Mouse (Mus musculus) embryonic fibroblast, embryonic 13.5 days (primary cell): ENCODE results near the gene Ush2a.

Experiments
- CTCF ChIP-seq: IDR thresholded peaks from 2 replicates; pipeline ENCODE4 v1.5.1; 2011; ENCODE audit warnings: mild to moderate bottlenecking, control low read depth, low read length, moderate library complexity, borderline replicate concordance; ENCODE audit not compliant: insufficient read depth
- POLR2A ChIP-seq: IDR thresholded peaks from 2 replicates; pipeline ENCODE4 v1.6.1; 2011; ENCODE audit warnings: low read depth, mild to moderate bottlenecking, control low read depth, low read length, moderate library complexity

DNA sequence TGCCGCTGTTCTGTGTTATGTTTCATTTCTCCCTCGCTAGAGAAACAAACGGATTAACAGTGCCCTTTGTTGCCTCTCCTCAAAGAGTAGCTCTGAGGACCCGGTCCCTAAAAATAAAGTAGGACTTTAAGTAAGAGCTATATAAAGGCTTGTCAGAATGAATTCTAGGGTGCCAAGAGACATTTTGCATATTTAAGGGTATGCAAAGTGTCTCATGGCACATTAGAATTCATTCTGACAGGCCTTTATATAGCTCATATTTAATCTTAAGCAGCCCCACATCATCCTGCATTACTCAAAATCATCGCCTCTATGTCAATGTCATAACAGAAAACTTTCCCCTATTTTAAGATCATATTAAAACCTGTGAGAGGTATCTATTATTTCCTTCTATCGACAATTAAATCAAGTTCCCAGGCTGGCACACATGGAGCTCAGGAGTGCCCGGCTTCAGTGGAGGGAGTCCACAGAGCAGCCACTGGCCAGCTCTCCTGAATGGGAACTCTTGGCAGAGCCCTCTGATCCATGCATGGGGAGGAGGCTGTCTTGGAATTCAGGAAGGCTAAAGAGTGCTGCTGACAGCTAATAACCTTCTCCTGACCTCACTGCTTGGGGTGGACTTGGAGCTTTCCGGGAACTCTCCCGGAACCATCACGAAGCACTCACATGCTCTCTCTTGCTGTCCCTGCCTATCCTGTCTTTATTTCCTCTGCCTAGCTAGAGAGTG, 46.8 kb upstream of the Ush2a start:
- TF ChIP-seq POLR2A (no peak), CTCF (no peak)
